Mouse (Mus musculus) kidney, adult 2 months (tissue): ENCODE measurements around the gene Agfg2. TPM values are rescaled to one million over a fixed set of nuclear protein-coding genes. Genes with fewer than 3 reads are reported as not detected.
A peak's percentile ranks its signal among the peaks of the same experiment; 100 is the strongest.

ENCODE experiments used
- DNase-seq: peaks from one replicate; pipeline ENCODE4 v3.0.0; 2021
- H3K27ac ChIP-seq: fragments of 200-500 bp; 2 replicates; pipeline ENCODE4 v1.5.1; 2012; ENCODE audit warnings: low read depth, low read length, control low read depth, inconsistent platforms; ENCODE audit not compliant: insufficient read depth
- H3K27me3 ChIP-seq: fragments of 200-500 bp; replicated peaks from 2 replicates; pipeline ENCODE4 v1.6.1; 2012; ENCODE audit warnings: mild to moderate bottlenecking, moderate library complexity, low read length, inconsistent platforms; ENCODE audit not compliant: control insufficient read depth, insufficient read depth
- H3K36me3 ChIP-seq: fragments of 200-500 bp; 2 replicates; pipeline ENCODE4 v1.6.1; 2012; ENCODE audit warnings: mild to moderate bottlenecking, moderate library complexity, low read length, inconsistent platforms; ENCODE audit not compliant: control insufficient read depth, insufficient read depth
- H3K4me1 ChIP-seq: fragments of 200-500 bp; 2 replicates; pipeline ENCODE4 v1.6.1; 2011; ENCODE audit warnings: low read length; ENCODE audit not compliant: control insufficient read depth, insufficient read depth
- H3K4me3 ChIP-seq: fragments of 200-500 bp; 2 replicates; pipeline ENCODE4 v1.5.1; 2011; ENCODE audit warnings: mild to moderate bottlenecking, low read depth, low read length, control low read depth; ENCODE audit not compliant: insufficient read depth
- CTCF ChIP-seq: fragments of 200-500 bp; conservative IDR thresholded peaks from 2 replicates; pipeline ENCODE4 v1.5.1; 2011; ENCODE audit warnings: low read depth, mild to moderate bottlenecking, control low read depth, low read length, moderate library complexity, mixed read lengths; ENCODE audit not compliant: insufficient read depth, insufficient read length
- POLR2A ChIP-seq: fragments of 200-500 bp; IDR thresholded peaks from one replicate; pipeline ENCODE4 v1.6.1; 2011; ENCODE audit warnings: low read depth, low read length, control low read depth
- WGBS: fragments of 180-500 bp; shearing (Covaris S2); methylation state at CpG from one replicate; pipeline ENCODE4 v1.1.7; 2018; 5-methylcytosine and 5-hydroxymethylcytosine counted together
- polyA plus RNA-seq: library from polyadenylated mRNA; depleted of rRNA; stranded (reverse); fragments of >200 nt; gene quantifications from 2 replicates; pipeline ENCODE4 v1.2.3, GENCODE M21; 2012

Gene Agfg2
- polyA plus RNA-seq, 1 experiment: 36.5 TPM

DNA sequence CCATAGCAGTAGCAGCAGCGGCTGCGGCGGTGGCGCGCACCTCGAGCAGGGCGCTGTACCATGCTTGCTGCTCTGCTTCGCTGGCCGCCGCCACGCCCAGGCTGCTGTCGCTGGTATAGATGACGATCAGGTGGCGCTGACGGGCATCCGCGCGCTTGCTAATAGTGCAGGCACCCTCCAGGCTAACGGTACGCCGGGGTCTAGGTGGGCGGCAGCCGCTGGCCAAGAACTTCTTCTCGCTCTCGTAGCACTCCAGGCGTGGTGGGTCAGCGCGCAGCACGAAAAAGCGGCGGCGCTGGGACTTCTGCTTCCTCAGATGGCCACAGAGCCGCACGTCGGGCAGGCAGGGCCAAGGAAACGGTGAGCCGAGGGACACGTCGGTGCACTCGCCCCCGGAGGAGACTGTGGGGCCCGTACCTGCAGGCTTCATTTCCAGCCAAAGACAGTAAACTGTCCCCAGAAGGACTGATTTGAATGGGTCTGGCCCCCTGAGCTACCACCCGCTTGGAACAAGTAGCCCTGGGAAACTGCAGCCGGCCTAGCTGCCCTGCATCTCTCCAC is 39.4 kb downstream of the Agfg2 start:
- Histone ChIP-seq H3K4me3 (peak overlapping the region; percentile 51), H3K4me1 (no peaks in the 10 kb centered on the region; the same call in none of the 2 replicates)
- WGBS: 8% methylated on average over 44 of the region's 44 CpGs

DNA sequence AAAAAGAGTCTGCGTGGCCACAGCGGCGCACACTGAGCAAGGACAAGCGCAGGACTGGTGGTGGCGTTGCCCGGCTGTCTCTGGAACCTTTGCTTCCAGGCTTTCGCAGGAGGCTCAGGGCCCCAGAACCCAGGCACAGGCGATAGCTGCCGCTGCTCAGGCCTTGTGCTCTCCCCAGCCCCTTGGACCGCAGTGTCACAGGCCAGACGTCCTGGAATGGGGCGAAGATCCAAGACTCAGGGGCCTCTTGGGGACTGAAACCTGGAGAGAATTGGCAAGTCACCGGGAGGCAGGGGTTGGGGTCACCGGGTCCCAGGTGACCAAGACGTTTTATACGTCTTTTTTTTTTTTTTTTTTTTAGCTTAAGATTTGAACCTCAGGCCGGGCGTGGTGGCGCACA is 40.0 kb downstream of the Agfg2 start:
- H3K4me1 ChIP-seq: no peaks in the 10 kb centered on the region; the same call in none of the 2 replicates
- no peak overlapping the region; the same call in 1 of the 2 replicates for H3K4me3 ChIP-seq
- 68% methylated on average over 19 of the region's 19 CpGs for WGBS
- TF ChIP-seq POLR2A (no peak), CTCF (no peak)
- no peak for DNase-seq
- peaks cover 3% of the 10 kb centered on the region; the same call in 1 of the 2 replicates for H3K36me3 ChIP-seq
- no peak overlapping the region for H3K27ac ChIP-seq
- no peaks in the 10 kb centered on the region for H3K27me3 ChIP-seq

More for the DNA sequence above, 39.4 kb downstream of the Agfg2 start:
- H3K36me3 ChIP-seq: peaks cover 1% of the 10 kb centered on the region; the same call in 1 of the 2 replicates
- no peak for DNase-seq
- TF ChIP-seq CTCF (no peak), POLR2A (no peak)
- H3K27ac ChIP-seq: peak overlapping the region; percentile 5
- H3K27me3 ChIP-seq: no peaks in the 10 kb centered on the region

DNA sequence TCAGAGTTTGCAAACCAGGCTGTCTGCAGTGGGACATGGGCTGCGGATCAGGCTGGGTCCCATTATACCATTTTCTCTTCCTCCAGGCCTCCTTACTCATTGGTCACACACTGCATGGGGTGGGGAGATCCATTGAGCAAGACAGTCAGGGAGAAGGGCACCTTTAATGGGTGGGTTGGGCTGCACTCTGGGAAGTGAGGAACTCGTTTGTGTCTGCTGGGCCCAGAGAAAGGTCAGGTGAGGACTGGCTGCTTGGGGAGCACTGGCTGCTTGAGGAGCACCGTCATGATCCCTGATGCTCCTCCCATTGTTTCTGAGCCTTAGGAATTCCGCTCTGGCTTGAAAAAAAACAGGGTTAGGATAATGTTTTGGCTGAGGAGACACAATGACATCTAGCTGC is 41.6 kb downstream of the Agfg2 start:
- H3K36me3 ChIP-seq: peaks cover 8% of the 10 kb centered on the region
- no peak for TF ChIP-seq CTCF
- no peak for TF ChIP-seq POLR2A
- H3K4me3 ChIP-seq: no peak overlapping the region
- no peak for DNase-seq
- no peaks in the 10 kb centered on the region for H3K27me3 ChIP-seq
- WGBS: 41% methylated on average over 4 of the region's 4 CpGs
- H3K4me1 ChIP-seq: no peaks in the 10 kb centered on the region; the same call in 1 of the 2 replicates
- no peak overlapping the region for H3K27ac ChIP-seq

DNA sequence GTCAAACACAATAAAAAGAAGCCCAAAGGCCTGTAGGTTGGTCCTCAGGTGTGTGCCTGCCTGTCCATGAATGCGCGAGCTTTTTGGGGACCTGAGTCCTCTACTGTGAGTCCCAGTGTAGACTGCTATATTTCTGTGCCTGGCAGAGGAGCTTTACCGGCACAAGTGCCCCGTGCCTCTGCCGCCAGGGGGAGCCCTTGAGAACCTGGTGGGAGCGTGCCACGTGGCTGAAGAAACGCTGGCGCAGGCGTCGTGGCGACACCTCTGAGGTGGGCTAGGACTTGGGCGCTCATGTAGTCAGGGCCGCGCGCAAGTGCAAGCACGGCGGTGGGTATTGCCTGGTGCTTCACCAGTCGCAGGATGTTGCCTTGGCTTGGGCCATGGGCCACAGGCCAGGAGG is 43.5 kb downstream of the Agfg2 start, which contains the start of gene Sap25:
Gene Sap25 (plus strand): TSS at position 281 of the 400 bp plus-strand sequence.
- H3K27me3 ChIP-seq: no peaks in the 10 kb centered on the region
- DNase-seq: no peak
- whole genome bisulfite sequencing: 89% methylated on average over 19 of the region's 19 CpGs
- H3K4me1 ChIP-seq: no peaks in the 10 kb centered on the region; the same call in 1 of the 2 replicates
- peak; percentile 57 for TF ChIP-seq CTCF
- TF ChIP-seq POLR2A: no peak
- H3K36me3 ChIP-seq: peaks cover 8% of the 10 kb centered on the region
- H3K27ac ChIP-seq: no peak within 1 kb of the TSS
- H3K4me3 ChIP-seq: no peak within 1 kb of the TSS

DNA sequence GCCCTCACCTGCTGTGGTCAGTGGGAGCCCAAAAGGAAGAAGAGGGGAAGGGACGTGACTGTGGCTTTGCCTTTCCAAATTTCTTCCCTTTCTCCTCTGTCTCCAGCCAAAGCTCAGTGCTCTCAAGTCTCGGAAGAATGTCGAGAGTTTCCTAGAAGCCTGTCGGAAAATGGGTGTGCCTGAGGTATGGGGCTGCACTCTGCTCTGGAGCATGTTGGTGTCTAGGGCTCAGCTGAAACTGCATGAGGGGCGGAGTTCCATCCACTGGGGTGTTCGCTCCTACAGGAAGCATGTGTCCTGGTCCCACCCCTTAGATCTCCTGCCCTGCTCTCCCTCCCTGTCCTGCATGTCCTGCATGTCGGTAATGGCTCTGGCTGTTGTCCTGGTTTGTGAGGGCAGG is 45.1 kb downstream of the Agfg2 start:
- Histone ChIP-seq H3K27me3 (no peaks in the 10 kb centered on the region), H3K36me3 (peaks cover 8% of the 10 kb centered on the region), H3K4me3 (no peak overlapping the region), H3K4me1 (no peaks in the 10 kb centered on the region; the same call in 1 of the 2 replicates), H3K27ac (no peak overlapping the region)
- DNase-seq: no peak
- no peak for TF ChIP-seq POLR2A
- TF ChIP-seq CTCF: no peak
- 72% methylated on average over 7 of the region's 7 CpGs for WGBS

DNA sequence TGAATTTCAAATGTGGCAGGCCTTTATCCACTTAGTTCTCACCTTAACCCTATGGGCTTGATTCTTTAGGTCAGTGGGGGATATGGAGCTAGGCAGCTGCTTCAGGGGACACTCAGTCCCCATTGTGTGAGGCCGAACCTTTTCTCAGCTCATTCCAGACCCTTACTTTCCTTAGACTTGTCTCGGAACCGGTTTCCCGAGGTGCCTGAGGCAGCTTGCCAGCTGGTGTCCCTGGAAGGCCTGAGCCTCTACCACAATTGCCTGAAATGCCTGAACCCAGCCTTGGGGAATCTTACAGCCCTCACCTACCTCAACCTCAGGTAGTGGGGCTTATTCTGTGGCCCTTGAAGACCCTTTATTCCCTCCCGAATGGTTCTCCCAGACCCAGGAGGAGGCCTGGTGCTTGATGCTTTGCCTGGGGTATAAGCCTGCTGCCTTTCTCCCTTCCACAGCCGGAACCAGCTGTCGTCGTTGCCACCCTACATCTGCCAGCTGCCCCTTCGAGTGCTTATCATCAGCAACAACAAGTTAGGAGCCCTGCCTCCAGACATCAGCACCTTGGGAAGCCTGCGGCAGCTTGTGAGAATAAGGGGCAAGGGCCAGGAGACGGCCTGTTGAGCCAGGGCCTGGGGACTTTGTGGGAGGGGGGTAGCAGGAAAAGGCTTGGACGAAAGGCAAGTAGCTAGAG is 51.0 kb downstream of the Agfg2 start:
- TF ChIP-seq CTCF (no peak), POLR2A (no peak)
- H3K27me3 ChIP-seq: no peaks in the 10 kb centered on the region
- 58% methylated on average over 12 of the region's 12 CpGs for WGBS
- H3K4me1 ChIP-seq: peaks cover 18% of the 10 kb centered on the region
- no peak overlapping the region for H3K4me3 ChIP-seq
- H3K27ac ChIP-seq: no peak overlapping the region
- peaks cover 2% of the 10 kb centered on the region for H3K36me3 ChIP-seq
- peak; percentile 54 for DNase-seq

DNA sequence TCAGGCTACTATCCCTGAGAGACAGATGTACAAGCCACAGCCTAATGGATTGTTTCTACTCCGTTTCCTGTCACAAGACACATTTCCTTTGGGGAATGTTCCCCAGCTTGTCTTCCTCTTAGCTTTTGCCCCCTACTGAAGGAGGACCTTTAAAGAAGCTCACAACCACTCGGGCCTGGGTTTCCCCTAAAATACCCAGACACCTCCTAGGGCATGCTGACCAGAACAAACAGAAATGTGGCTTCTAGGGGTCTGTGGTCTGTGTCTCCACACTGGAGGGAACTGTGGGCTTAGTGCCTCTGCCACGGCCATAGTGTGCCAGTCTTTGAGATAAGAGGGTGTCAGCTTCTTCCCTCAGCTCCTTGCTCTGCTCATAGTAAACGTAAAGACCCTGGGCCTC is 52.9 kb downstream of the Agfg2 start:
- no peak for TF ChIP-seq POLR2A
- no peak for TF ChIP-seq CTCF
- H3K4me3 ChIP-seq: peak overlapping the region; percentile 40

More for the DNA sequence above, 52.9 kb downstream of the Agfg2 start:
- Histone ChIP-seq H3K27me3 (no peaks in the 10 kb centered on the region), H3K27ac (peak overlapping the region; percentile 93), H3K36me3 (no peaks in the 10 kb centered on the region), H3K4me1 (peaks cover 18% of the 10 kb centered on the region)
- DNase-seq: no peak
- 46% methylated on average over 4 of the region's 4 CpGs for WGBS
